Mouse (Mus musculus) forebrain, embryonic 14.5 days (tissue): Measurements from ENCODE around the gene Myg1. TPM values are rescaled to one million over a fixed set of nuclear protein-coding genes. Genes with fewer than 3 reads are reported as not detected.

Experiments
- ATAC-seq: fragments of 200-750 bp; cut with Nextera tagmentation; 2 replicates; pipeline ENCODE4 v1.8.0; 2017; ENCODE audit warnings: mild to moderate bottlenecking, moderate library complexity
- DNase-seq: peaks from one replicate; pipeline ENCODE4 v3.0.0-alpha.2; 2015; ENCODE audit warnings: low spot score
- H3K27ac ChIP-seq: fragments of 300-500 bp; sonication (generic); 2 replicates; pipeline ENCODE4 v1.5.1; 2014; ENCODE audit warnings: low read depth, mild to moderate bottlenecking, control low read depth, low read length, moderate library complexity
- H3K27me3 ChIP-seq: fragments of 300-500 bp; sonication (generic); replicated peaks from 2 replicates; pipeline ENCODE4 v1.6.1; 2014; ENCODE audit warnings: low read length, control low read depth, mixed read lengths; ENCODE audit not compliant: control insufficient read depth, insufficient read depth
- H3K36me3 ChIP-seq: fragments of 300-500 bp; sonication (generic); 2 replicates; pipeline ENCODE4 v1.6.1; 2014; ENCODE audit warnings: low read length, control low read depth; ENCODE audit not compliant: control insufficient read depth, insufficient read depth
- H3K4me1 ChIP-seq: fragments of 300-500 bp; sonication (generic); 2 replicates; pipeline ENCODE4 v1.6.1; 2014; ENCODE audit warnings: antibody characterized with exemption, low read length, control low read depth; ENCODE audit not compliant: control insufficient read depth, insufficient read depth
- H3K4me2 ChIP-seq: fragments of 300-500 bp; sonication (generic); 2 replicates; pipeline ENCODE4 v1.6.1; 2014; ENCODE audit warnings: mild to moderate bottlenecking, control low read depth, low read length
- H3K4me3 ChIP-seq: fragments of 300-500 bp; sonication (generic); 2 replicates; pipeline ENCODE4 v1.5.1; 2014; ENCODE audit warnings: low read depth, low read length, control low read depth
- H3K9ac ChIP-seq: fragments of 300-500 bp; sonication (generic); 2 replicates; pipeline ENCODE4 v1.6.1; 2014; ENCODE audit warnings: mild to moderate bottlenecking, low read length, control low read depth, moderate library complexity
- H3K9me3 ChIP-seq: fragments of 300-500 bp; sonication (generic); replicated peaks from 2 replicates; pipeline ENCODE4 v1.6.1; 2016; ENCODE audit warnings: low read length, control low read depth, mixed read lengths; ENCODE audit not compliant: control insufficient read depth
- WGBS: fragments of 180-500 bp; shearing (Covaris S2); extraction: QIAGEN DNeasy Blood & Tissue Kit; methylation state at CpG from one replicate; pipeline ENCODE4 v1.1.7; 2014; 5-methylcytosine and 5-hydroxymethylcytosine counted together
- polyA plus RNA-seq: library from polyadenylated mRNA; unstranded; fragments of >200 nt; fragmentation: Nextera tagmentation; extraction: Ambion mirVana; gene quantifications from 2 replicates; pipeline ENCODE4 v1.2.1, GENCODE M21; 2014

The Myg1 gene
- 90.9 and 108 TPM in 2 replicates for polyA plus RNA-seq

DNA sequence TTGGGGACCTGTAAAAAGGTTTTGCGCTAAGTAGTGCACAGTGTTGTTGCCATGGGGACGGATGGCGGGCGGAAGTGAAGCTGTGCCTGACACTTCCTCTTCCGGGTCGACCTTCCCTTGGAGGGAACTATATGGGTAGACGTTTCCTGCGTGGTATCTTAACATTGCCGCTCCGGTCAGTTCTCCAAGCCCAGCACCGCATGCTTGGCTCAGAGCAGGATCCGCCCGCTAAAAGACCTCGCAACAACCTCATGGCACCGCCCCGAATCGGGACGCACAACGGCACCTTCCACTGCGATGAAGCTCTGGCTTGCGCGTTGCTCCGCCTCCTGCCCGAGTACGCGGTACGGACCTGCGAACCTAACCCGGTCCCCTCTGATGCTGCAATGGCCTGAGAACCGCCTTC is at the start of gene Myg1:
Gene Myg1, plus strand, starts transcription at position 100 of the 406 bp plus-strand sequence.
- DNase-seq (peak; percentile 95), ATAC-seq (peak; percentile 98)
- Histone ChIP-seq H3K36me3 (peaks cover 65% of the 10 kb centered on the region), H3K4me1 (peaks cover 18% of the 10 kb centered on the region), H3K4me2 (peak within 1 kb of the TSS; percentile 84), H3K9me3 (no peaks in the 10 kb centered on the region), H3K4me3 (peak within 1 kb of the TSS; percentile 81), H3K27ac (peak within 1 kb of the TSS; percentile 39; the same call in 1 of the 2 replicates), H3K9ac (peak within 1 kb of the TSS; percentile 73), H3K27me3 (no peaks in the 10 kb centered on the region)
- WGBS, result under 1% methylated on average over 30 of the region's 30 CpGs

DNA sequence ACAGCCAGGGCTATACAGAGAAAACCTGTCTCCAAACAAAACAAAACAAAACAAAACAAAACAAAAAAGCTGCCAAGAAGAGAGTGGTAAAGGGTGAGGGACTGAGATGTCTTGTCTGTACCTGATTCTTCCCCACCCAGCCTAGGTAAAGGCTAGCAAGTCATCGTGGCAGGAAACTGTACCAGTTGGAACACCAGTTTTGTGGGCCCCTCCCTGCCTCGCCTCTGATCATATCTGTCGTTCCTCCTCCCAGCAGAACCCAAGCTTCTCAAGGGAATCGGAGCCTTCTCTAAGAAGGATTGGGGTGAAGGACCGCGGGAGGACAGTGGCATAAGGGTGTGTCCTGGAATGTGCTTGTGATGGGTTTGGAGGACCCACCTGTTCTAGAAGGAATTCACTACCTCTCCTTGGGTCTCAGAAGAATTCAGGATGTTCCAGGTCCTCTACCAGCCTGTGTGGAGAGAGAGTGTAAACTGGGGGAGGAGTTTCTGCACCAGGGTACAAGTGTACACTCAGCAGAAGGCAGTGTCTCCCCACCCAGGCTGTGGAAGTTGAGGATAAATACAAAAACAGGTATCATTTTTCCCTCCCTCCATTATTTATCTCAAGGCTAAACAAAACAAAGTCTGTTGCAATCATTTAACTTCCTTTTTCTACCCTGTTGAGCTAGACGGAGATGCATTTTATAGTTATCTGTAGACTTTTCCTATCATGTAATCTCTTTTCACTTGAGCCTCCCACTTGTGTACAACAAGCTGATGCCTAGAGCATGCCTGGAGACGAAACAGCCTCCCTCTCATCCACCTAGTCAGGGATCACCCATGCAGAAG is 48.8 kb upstream of the Myg1 start:
- 88% methylated on average over 8 of the region's 8 CpGs for WGBS
- Histone ChIP-seq H3K9me3 (no peaks in the 10 kb centered on the region), H3K27me3 (no peaks in the 10 kb centered on the region), H3K4me3 (no peak overlapping the region), H3K4me2 (no peak overlapping the region), H3K27ac (no peak overlapping the region), H3K9ac (no peak overlapping the region), H3K4me1 (peaks cover 6% of the 10 kb centered on the region), H3K36me3 (peaks cover 22% of the 10 kb centered on the region)
- DNase-seq (no peak), ATAC-seq (no peak)

DNA sequence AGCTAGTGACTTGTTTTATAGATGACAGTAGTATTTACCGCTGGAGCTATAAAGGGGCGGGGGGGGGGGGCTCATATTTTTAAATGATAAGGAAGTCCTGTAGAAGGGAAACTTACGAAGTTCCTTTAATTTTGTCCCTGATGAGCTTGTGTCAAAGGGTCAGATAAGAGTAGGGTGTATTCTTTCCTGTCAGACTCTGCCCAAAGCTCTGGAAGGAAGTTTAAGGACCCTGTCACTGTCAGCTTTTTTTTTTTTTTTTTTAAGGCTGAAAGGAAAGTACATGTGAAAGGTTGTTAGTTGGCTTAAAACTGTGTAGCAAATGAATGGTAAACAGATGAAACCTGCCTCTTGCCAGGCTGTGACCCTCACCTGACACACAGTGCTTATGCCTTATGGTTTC is 47.9 kb upstream of the Myg1 start:
- WGBS, result 77% methylated on average over 3 of the region's 3 CpGs

DNA sequence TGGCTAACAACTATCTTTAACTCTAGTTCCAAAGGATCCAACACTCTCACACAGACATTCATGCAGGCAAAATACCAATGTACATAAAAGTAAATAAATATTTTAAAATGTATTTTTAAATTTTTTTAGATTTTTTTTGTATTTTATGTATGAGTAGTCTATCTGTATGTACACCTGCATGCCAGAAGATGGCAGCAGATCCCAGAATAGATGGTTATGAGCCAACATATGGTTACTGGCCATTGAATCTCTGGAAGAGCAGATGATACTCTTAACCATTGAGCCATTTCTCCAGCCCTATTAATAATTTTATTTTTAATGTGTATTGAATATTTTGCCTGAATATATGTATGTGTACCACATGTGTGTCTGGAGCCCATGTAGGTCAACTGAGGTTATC is 44.1 kb upstream of the Myg1 start:
- Histone ChIP-seq H3K9ac (no peak overlapping the region), H3K36me3 (peaks cover 5% of the 10 kb centered on the region), H3K27ac (no peak overlapping the region), H3K4me3 (no peak overlapping the region), H3K9me3 (no peaks in the 10 kb centered on the region), H3K4me1 (no peaks in the 10 kb centered on the region), H3K4me2 (no peak overlapping the region), H3K27me3 (no peaks in the 10 kb centered on the region)
- no peak for ATAC-seq
- peak; percentile 56 for DNase-seq

More for the DNA sequence above, 47.9 kb upstream of the Myg1 start:
- ATAC-seq (no peak), DNase-seq (no peak)
- Histone ChIP-seq H3K4me3 (no peak overlapping the region), H3K36me3 (peaks cover 22% of the 10 kb centered on the region), H3K4me1 (peaks cover 6% of the 10 kb centered on the region), H3K9me3 (no peaks in the 10 kb centered on the region), H3K27me3 (no peaks in the 10 kb centered on the region), H3K27ac (no peak overlapping the region), H3K9ac (no peak overlapping the region), H3K4me2 (no peak overlapping the region)

DNA sequence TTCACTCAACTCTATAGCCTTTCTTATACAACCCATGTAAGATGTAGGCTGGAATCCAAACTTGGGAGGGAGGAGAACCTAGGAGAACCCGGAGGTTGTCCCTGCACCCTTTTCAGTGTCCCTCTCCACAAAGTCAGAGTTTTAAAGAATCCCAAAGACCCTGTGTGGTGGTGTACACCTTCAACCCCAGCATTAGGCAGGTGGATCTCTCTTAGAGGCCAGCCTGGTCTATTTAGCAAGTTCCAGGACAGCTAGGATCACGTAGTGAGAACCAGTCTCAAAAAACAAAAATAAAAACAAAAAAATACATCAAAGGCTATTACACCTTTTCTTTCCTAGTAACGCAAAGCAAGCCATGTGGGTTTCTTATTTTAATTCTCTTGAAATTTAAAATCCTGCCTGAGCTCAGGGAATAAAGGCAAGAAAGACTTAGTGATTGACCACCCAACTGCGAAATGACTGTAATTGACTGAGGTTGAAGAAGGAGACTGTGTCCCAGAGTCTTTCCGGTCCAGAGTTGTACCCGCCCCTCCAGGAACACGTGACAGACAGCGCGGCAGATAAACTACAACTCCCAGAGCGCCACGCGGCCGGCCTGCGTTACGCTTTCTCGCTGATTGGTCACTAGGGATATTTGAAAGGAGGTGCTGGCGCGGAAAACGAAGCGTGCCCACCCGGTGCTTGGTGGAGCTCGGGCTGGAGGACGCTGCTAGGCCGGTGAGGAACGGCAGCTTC is 35.7 kb upstream of the Myg1 start, which contains the start of gene Espl1:
Gene Espl1, plus strand, starts transcription at position 634 of the 735 bp plus-strand sequence.
- Histone ChIP-seq H3K9me3 (no peaks in the 10 kb centered on the region), H3K36me3 (peaks cover 24% of the 10 kb centered on the region), H3K4me3 (peak within 1 kb of the TSS; percentile 56), H3K27ac (no peak within 1 kb of the TSS), H3K4me1 (peaks cover 3% of the 10 kb centered on the region; the same call in 1 of the 2 replicates), H3K4me2 (peak within 1 kb of the TSS; percentile 90), H3K27me3 (no peaks in the 10 kb centered on the region), H3K9ac (peak within 1 kb of the TSS; percentile 59)
- WGBS, result 8% methylated on average over 25 of the region's 25 CpGs
- DNase-seq, result peak; percentile 98
- ATAC-seq, result peak; percentile 100

DNA sequence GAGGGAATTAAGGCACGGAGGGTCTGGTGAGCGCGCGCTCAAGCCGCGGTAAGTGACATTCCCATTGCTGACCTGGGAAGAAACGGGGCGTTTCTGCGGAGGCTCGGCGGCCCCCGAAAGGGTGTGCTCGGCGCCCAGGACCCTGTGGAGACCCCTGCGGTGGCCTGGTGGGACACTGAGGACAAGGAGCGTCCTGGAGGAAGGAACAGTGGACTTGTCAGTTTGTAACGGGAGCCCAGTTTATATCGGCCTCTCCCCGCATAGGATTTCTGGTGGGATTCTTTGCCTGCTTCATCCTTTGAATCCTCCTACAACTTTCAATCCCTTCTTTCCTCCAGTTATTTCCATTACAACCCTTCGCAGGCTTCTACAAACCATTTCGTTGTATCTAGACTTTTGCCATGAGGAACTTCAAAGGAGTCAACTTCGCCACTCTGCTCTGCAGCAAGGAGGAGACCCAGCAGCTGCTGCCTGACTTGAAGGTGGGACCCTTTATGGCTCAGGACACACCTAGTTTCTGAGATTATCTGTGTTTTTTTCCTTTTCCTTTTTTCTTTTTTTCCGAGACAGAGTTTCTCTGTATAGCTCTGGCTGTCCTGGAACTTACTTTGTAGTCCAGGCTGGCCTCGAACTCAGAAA is 35.0 kb upstream of the Myg1 start:
- Histone ChIP-seq H3K27ac (no peak overlapping the region), H3K9ac (peak overlapping the region; percentile 59), H3K4me1 (peaks cover 3% of the 10 kb centered on the region; the same call in 1 of the 2 replicates), H3K9me3 (no peaks in the 10 kb centered on the region), H3K36me3 (peaks cover 31% of the 10 kb centered on the region), H3K4me2 (peak overlapping the region; percentile 90), H3K27me3 (no peaks in the 10 kb centered on the region), H3K4me3 (peak overlapping the region; percentile 56)
- ATAC-seq (no peak; the same call in 1 of the 2 replicates), DNase-seq (no peak)
- WGBS, result 5% methylated on average over 24 of the region's 24 CpGs

DNA sequence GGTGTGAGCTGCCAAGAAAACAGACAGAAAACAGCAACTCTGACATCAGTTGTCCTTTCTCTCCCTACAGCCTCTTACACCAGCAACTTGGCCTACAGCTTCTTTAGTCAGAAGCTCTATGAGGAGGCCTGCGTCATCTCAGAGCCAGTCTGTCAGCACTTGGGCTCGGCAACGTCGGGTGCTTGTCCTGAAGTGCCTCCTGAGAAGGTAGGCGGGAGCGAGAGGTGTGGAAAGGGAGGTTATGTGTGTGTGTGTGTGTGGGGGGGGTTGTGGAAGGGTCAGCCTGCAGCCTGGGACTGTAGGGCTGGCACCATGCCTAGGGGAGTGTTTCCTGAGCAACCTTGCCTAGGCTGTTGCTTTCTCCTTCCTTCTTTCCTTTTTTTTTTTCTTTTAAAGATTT is 29.0 kb upstream of the Myg1 start:
- no peaks in the 10 kb centered on the region for H3K9me3 ChIP-seq
- no peaks in the 10 kb centered on the region for H3K4me1 ChIP-seq
- H3K36me3 ChIP-seq, result peaks cover 73% of the 10 kb centered on the region
- no peak overlapping the region for H3K4me2 ChIP-seq
- 87% methylated on average over 6 of the region's 6 CpGs for WGBS
- ATAC-seq (no peak), DNase-seq (no peak)
- no peak overlapping the region for H3K27ac ChIP-seq
- H3K9ac ChIP-seq, result no peak overlapping the region
- H3K27me3 ChIP-seq, result no peaks in the 10 kb centered on the region
- H3K4me3 ChIP-seq, result no peak overlapping the region

DNA sequence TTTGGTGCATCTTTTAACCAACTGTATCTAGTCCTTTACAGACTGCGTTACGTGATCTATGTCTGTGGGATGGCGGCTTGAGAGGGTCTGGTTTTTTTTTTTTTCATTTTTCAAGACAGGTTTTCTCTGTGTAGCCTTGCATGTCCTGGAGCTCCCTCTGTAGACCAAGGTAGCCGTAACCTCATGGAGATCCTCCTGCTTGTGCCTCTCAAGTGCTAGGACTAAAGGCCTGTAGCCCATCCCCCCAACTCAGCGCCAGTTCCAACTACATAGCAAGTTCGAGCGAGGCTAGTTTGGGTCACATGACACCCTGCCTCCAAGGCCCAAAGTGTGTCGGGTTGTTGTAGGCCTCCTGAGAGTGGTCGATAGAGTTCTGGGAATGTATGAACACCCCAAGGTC is 22.8 kb upstream of the Myg1 start:
- no peak overlapping the region for H3K4me3 ChIP-seq
- no peak overlapping the region for H3K9ac ChIP-seq
- WGBS, result 88% methylated on average over 9 of the region's 9 CpGs
- no peak for ATAC-seq
- no peaks in the 10 kb centered on the region for H3K4me1 ChIP-seq
- H3K36me3 ChIP-seq, result peaks cover 72% of the 10 kb centered on the region
- H3K9me3 ChIP-seq, result no peaks in the 10 kb centered on the region
- no peak for DNase-seq
- no peaks in the 10 kb centered on the region for H3K27me3 ChIP-seq
- no peak overlapping the region for H3K27ac ChIP-seq
- no peak overlapping the region for H3K4me2 ChIP-seq
